Mouse (Mus musculus): Measurements from ENCODE around the gene Capn2. TPM values are rescaled to one million over a fixed set of nuclear protein-coding genes. Genes with fewer than 3 reads are reported as not detected.

Gene Capn2
- polyA plus RNA-seq, 1 experiment, result 33.0 TPM

DNA sequence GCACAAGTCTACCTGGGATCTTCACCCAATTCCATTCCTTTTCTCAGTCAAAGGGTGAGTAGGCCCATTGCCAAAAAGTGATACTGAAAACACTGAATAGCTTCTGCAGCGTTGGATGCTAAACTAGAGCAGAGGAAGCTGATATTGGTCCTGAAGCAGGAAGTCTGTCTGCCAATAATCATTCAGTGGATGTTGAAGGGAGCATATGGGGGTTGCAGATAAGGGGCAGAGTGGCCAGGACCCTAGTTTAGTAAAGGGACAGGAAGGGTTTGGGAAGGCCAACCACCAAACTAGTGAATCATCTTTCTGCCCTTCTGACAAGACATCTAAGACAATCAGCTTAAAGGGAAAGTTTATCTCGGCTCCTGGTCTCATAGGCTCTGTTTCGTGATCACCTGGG lies 6.3 kb upstream of the Capn2 start:
- H3K4me1 ChIP-seq (ENCODE audit: control insufficient read depth, insufficient read depth, low read length), result no peaks in the 10 kb centered on the region
- 86% methylated on average over 3 of the region's 3 CpGs for WGBS
- DNase-seq, result no peak

DNA sequence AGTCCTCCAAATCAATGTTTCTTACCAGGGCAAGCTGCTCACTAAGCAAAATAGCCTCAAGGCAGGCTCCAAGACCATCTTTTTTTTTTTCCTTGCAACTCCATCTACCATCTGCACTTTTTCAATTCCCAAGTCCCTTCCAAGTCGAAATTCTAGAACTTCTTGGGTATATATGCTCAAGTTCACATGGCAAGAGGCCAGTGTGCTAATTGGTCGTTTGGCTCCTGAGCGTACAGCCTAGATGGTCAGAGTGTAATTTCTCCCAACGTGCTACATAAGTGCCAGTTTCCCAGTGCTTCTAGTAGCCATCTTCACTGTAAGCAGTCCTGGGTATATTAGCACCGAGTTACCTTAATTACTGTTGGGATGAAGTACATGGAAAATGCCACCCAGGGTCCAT lies 5.6 kb upstream of the Capn2 start:
- Histone ChIP-seq H3K27me3 (replicated peaks; ENCODE audit: control insufficient read depth, insufficient read depth, low read length) (no peaks in the 10 kb centered on the region), H3K27ac (ENCODE audit: insufficient read depth, low read depth, low read length) (no peak overlapping the region), H3K4me1 (ENCODE audit: control insufficient read depth, insufficient read depth, low read length) (no peaks in the 10 kb centered on the region), H3K36me3 (ENCODE audit: control insufficient read depth, insufficient read depth, low read length) (no peaks in the 10 kb centered on the region), H3K4me3 (ENCODE audit: insufficient read depth, low read depth, low read length) (no peak overlapping the region)
- DNase-seq, result no peak
- TF ChIP-seq POLR2A (IDR thresholded peaks at IDR 0.05; ENCODE audit: low read depth, low read length) (no peak), CTCF (conservative IDR thresholded peaks at IDR 0.05; ENCODE audit: insufficient read depth, insufficient read length, low read depth, low read length) (no peak)
- WGBS, result 79% methylated on average over 5 of the region's 5 CpGs

More for the DNA sequence above, 6.3 kb upstream of the Capn2 start:
- Histone ChIP-seq H3K27me3 (replicated peaks; ENCODE audit: control insufficient read depth, insufficient read depth, low read length) (no peaks in the 10 kb centered on the region), H3K4me3 (ENCODE audit: insufficient read depth, low read depth, low read length) (no peak overlapping the region), H3K27ac (ENCODE audit: insufficient read depth, low read depth, low read length) (no peak overlapping the region), H3K36me3 (ENCODE audit: control insufficient read depth, insufficient read depth, low read length) (no peaks in the 10 kb centered on the region)
- no peak for TF ChIP-seq POLR2A (IDR thresholded peaks at IDR 0.05; ENCODE audit: low read depth, low read length)
- no peak for TF ChIP-seq CTCF (conservative IDR thresholded peaks at IDR 0.05; ENCODE audit: insufficient read depth, insufficient read length, low read depth, low read length)

DNA sequence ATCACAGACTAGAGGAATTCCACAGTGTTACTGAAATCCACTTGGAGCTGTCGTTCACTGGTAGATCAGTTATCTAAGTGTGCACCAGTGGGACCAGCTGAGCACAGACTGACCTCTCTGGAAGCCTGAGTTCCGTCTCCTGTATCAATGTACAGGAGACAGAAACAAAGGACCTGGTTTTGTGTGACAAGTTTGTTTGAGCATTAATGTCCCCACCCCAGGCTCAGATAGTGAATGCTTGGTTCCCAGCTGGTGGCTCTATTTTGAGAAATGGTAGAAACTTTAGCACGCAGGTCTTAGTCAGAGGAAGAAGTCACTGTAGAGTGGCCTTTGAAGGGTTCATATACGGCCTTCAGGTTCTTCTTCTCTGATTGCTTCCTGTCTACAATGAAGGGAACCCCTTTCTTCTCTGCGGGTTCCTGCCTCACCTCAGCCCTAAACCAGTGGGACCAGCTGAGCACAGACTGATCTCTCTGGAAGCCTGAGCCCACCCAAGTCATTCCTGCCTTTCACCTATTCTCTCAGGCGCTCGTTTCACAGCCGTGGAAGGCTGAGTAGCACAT lies 3.6 kb upstream of the Capn2 start:
- no peaks in the 10 kb centered on the region for H3K36me3 ChIP-seq (ENCODE audit: control insufficient read depth, insufficient read depth, low read length)
- H3K4me1 ChIP-seq (ENCODE audit: control insufficient read depth, insufficient read depth, low read length), result peaks cover 3% of the 10 kb centered on the region; the same call in 1 of the 2 replicates
- 83% methylated on average over 8 of the region's 8 CpGs for WGBS
- DNase-seq, result no peak
- H3K4me3 ChIP-seq (ENCODE audit: insufficient read depth, low read depth, low read length), result no peak overlapping the region
- H3K27me3 ChIP-seq (replicated peaks; ENCODE audit: control insufficient read depth, insufficient read depth, low read length), result no peaks in the 10 kb centered on the region
- H3K27ac ChIP-seq (ENCODE audit: insufficient read depth, low read depth, low read length), result peak overlapping the region; percentile 9; the same call in 1 of the 2 replicates
- TF ChIP-seq POLR2A (IDR thresholded peaks at IDR 0.05; ENCODE audit: low read depth, low read length) (no peak), CTCF (conservative IDR thresholded peaks at IDR 0.05; ENCODE audit: insufficient read depth, insufficient read length, low read depth, low read length) (no peak)

DNA sequence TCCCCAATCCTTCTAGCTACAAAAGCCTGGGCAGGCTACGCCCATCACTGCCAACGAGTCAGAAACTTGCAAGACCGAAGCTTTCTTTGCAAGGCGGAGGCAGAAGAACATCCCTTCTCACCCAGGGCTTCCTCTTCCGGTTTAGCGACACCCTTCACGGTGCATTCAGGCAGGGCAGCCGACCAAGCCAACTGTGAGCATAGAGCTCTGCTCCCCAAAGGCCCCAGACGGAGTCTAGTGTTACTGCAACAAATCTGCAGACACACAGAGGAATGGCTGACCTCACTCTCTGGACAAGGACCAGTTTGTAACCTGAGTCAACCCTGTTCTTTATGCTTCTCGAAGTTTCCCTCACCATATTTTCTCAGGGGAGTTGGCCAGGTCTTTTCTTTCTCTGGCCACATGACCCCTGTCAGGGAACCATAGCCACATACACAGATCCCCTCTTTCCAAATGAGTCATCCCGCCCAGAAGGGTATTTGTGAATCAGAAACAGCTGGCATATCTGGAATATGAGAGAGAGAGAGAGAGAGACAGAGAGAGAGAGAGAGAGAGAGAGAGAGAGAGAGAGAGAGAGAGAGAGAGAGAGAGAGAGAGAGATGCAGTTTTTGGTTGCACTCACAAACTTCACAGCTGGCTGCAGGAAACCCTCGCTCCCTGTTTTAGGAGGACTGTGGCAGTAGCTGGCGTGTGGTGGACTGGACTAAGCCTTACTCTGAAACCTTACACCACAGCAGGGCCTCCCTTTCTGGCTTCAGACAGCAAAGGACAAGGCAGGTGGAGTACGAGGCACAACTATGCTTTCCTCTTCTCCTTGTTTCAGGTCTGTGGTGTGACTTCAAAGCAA lies 2.9 kb upstream of the Capn2 start:
- no peak overlapping the region for H3K4me3 ChIP-seq (ENCODE audit: insufficient read depth, low read depth, low read length)
- H3K27ac ChIP-seq (ENCODE audit: insufficient read depth, low read depth, low read length), result peak overlapping the region; percentile 9; the same call in 1 of the 2 replicates
- 33% methylated on average over 14 of the region's 14 CpGs for WGBS
- TF ChIP-seq CTCF (conservative IDR thresholded peaks at IDR 0.05; ENCODE audit: insufficient read depth, insufficient read length, low read depth, low read length) (no peak), POLR2A (IDR thresholded peaks at IDR 0.05; ENCODE audit: low read depth, low read length) (no peak)
- H3K27me3 ChIP-seq (replicated peaks; ENCODE audit: control insufficient read depth, insufficient read depth, low read length), result no peaks in the 10 kb centered on the region
- H3K36me3 ChIP-seq (ENCODE audit: control insufficient read depth, insufficient read depth, low read length), result no peaks in the 10 kb centered on the region
- peak; percentile 54 for DNase-seq
- H3K4me1 ChIP-seq (ENCODE audit: control insufficient read depth, insufficient read depth, low read length), result peaks cover 3% of the 10 kb centered on the region

DNA sequence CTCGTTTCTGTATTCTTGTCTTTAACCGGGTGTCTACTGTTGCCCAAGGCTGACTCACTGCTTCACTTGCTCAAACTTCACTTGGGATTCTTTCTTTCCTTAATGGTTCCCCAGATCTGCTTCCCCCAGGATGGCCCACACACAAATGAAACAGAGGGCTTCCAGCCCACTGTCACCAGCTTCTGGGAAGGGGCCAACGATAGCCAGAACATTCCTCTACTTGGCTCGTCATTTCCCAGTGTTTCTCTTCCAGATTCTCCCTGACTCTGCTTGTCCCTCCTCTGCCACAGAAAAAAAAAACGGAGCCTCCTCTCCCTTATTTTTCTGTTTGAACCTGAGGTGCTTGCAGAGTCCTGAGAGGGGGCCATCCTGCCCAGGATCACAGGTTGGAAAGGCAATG lies 1.9 kb upstream of the Capn2 start:
- peaks cover 3% of the 10 kb centered on the region for H3K4me1 ChIP-seq (ENCODE audit: control insufficient read depth, insufficient read depth, low read length)
- TF ChIP-seq POLR2A (IDR thresholded peaks at IDR 0.05; ENCODE audit: low read depth, low read length) (no peak), CTCF (conservative IDR thresholded peaks at IDR 0.05; ENCODE audit: insufficient read depth, insufficient read length, low read depth, low read length) (no peak)
- no peaks in the 10 kb centered on the region for H3K36me3 ChIP-seq (ENCODE audit: control insufficient read depth, insufficient read depth, low read length)
- no peak overlapping the region for H3K4me3 ChIP-seq (ENCODE audit: insufficient read depth, low read depth, low read length)
- 70% methylated on average over 5 of the region's 5 CpGs for WGBS
- H3K27me3 ChIP-seq (replicated peaks; ENCODE audit: control insufficient read depth, insufficient read depth, low read length), result no peaks in the 10 kb centered on the region
- DNase-seq, result no peak
- H3K27ac ChIP-seq (ENCODE audit: insufficient read depth, low read depth, low read length), result no peak overlapping the region; the same call in 1 of the 2 replicates

DNA sequence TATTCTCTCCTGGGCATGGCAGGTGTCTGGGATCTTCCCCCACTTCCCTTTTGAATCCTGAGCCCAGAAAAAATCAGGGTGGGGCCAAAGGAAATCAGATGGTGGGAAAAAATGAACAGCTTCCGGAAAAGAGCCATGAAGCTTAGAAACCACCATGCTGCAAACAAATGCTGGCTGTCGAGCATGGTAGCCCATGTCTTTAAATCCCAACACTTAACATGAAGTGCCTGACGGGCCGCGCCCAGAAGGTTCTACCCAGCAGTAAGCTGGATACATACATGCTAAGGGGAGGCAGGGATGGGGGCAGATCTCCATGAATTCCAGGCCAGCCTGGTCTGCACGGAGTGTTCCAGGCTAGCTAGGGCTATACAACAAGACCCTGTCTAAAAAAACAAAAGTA lies 1.4 kb upstream of the Capn2 start:
- Histone ChIP-seq H3K4me1 (ENCODE audit: control insufficient read depth, insufficient read depth, low read length) (peaks cover 3% of the 10 kb centered on the region), H3K4me3 (ENCODE audit: insufficient read depth, low read depth, low read length) (no peak overlapping the region), H3K36me3 (ENCODE audit: control insufficient read depth, insufficient read depth, low read length) (no peaks in the 10 kb centered on the region), H3K27ac (ENCODE audit: insufficient read depth, low read depth, low read length) (no peak overlapping the region), H3K27me3 (replicated peaks; ENCODE audit: control insufficient read depth, insufficient read depth, low read length) (no peaks in the 10 kb centered on the region)
- TF ChIP-seq CTCF (conservative IDR thresholded peaks at IDR 0.05; ENCODE audit: insufficient read depth, insufficient read length, low read depth, low read length) (no peak), POLR2A (IDR thresholded peaks at IDR 0.05; ENCODE audit: low read depth, low read length) (no peak)
- 88% methylated on average over 6 of the region's 6 CpGs for WGBS
- no peak for DNase-seq

DNA sequence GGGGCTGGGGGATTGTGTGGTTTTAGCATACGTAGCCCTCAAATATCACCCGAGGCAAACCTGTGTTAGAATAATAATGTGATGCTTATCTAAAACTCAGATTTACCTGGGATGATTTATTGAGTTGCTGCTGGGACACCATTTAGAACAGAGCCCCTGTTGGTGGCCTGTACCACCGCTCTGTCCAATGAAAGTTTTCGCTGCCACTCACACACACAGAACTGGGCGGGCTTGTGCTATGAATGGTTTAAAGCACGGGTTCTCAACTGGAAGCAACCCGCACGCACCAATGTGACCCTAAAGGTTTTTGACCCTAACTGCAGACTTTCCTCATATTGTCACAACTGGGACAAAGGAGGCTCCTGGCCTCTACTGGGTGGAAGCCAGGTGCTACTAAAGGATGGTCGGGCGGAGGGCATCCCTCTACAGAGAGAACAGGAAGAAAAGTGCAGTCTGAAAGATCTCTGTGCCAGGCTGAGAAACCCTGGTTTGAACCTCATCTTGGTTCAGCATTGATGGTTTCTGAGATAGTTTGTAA lies 804 bp upstream of the Capn2 start:
- Histone ChIP-seq H3K4me1 (ENCODE audit: control insufficient read depth, insufficient read depth, low read length) (peaks cover 4% of the 10 kb centered on the region), H3K27ac (ENCODE audit: insufficient read depth, low read depth, low read length) (no peak overlapping the region), H3K4me3 (ENCODE audit: insufficient read depth, low read depth, low read length) (no peak overlapping the region), H3K36me3 (ENCODE audit: control insufficient read depth, insufficient read depth, low read length) (no peaks in the 10 kb centered on the region), H3K27me3 (replicated peaks; ENCODE audit: control insufficient read depth, insufficient read depth, low read length) (no peaks in the 10 kb centered on the region)
- no peak for DNase-seq
- 80% methylated on average over 10 of the region's 10 CpGs for WGBS
- TF ChIP-seq CTCF (conservative IDR thresholded peaks at IDR 0.05; ENCODE audit: insufficient read depth, insufficient read length, low read depth, low read length), result no peak
- TF ChIP-seq POLR2A (IDR thresholded peaks at IDR 0.05; ENCODE audit: low read depth, low read length), result no peak
